Mouse (Mus musculus): ENCODE measurements around the gene Ccin.

- TF ChIP-seq CTCF (IDR thresholded peaks at IDR 0.05; ENCODE audit: control insufficient read depth, insufficient read depth, insufficient read length): no peak
- no peak for TF ChIP-seq USF1 (IDR thresholded peaks at IDR 0.05; ENCODE audit: low read depth)
- TF ChIP-seq MYOG (IDR thresholded peaks at IDR 0.05; ENCODE audit: control insufficient read depth, extremely low read depth, insufficient read length): no peak
- no peak for TF ChIP-seq CEBPB (IDR thresholded peaks at IDR 0.05; ENCODE audit: low read depth)
- no peak for TF ChIP-seq MYOD1 (IDR thresholded peaks at IDR 0.05; ENCODE audit: control insufficient read depth, insufficient read length, low read depth)
- no peak for TF ChIP-seq MAX (IDR thresholded peaks at IDR 0.05)
- no peak for TF ChIP-seq FOSL1 (IDR thresholded peaks at IDR 0.05; ENCODE audit: insufficient read depth, low read length, poor library complexity, severe bottlenecking)
Observed at GRCm38 (mm10) chr4:43983756-43984155, 473 bp downstream of the Ccin start.
